Mouse (Mus musculus): Measurements from ENCODE around the gene Rhot1. TPM values are rescaled to one million over a fixed set of nuclear protein-coding genes. Genes with fewer than 3 reads are reported as not detected.
"Not testable (repeated sequence)": the region's sequence is repeated elsewhere in the genome, so short reads cannot be mapped to it uniquely, and the experiment has no call there.

The Rhot1 gene
- polyA plus RNA-seq, 1 experiment from 2014 or later: 87.7 TPM

- WGBS: 41% methylated on average over 5 of the region's 5 CpGs
- H3K27me3 ChIP-seq (ENCODE audit: control insufficient read depth, insufficient read depth, low read length): no peaks in the 10 kb centered on the region
- H3K9me3 ChIP-seq (ENCODE audit: control insufficient read depth, low read length): no peaks in the 10 kb centered on the region
- H3K4me3 ChIP-seq (ENCODE audit: low read depth, low read length): no peak overlapping the region
- no peak overlapping the region for H3K9ac ChIP-seq (replicated peaks; ENCODE audit: low read depth, low read length)
- H3K4me2 ChIP-seq (ENCODE audit: low read depth, low read length): no peak overlapping the region
- peaks cover 2% of the 10 kb centered on the region for H3K4me1 ChIP-seq (ENCODE audit: control insufficient read depth, insufficient read depth, low read length)
- ATAC-seq (ENCODE audit: low read depth): no peak
- H3K27ac ChIP-seq (ENCODE audit: low read depth, low read length): no peak overlapping the region
- H3K36me3 ChIP-seq (ENCODE audit: control insufficient read depth, insufficient read depth, low read length): no peaks in the 10 kb centered on the region
These were observed 3.9 kb upstream of the Rhot1 start for GRCm38 (mm10) chr11:80204941-80205340.

- H3K9me3 ChIP-seq (ENCODE audit: control insufficient read depth, low read length): no peaks in the 10 kb centered on the region
- no peak overlapping the region for H3K9ac ChIP-seq (replicated peaks; ENCODE audit: low read depth, low read length)
- H3K4me2 ChIP-seq (ENCODE audit: low read depth, low read length): no peak overlapping the region
- H3K27ac ChIP-seq (ENCODE audit: low read depth, low read length): no peak overlapping the region
- peaks cover 8% of the 10 kb centered on the region for H3K4me1 ChIP-seq (ENCODE audit: control insufficient read depth, insufficient read depth, low read length)
- no peak overlapping the region for H3K4me3 ChIP-seq (ENCODE audit: low read depth, low read length)
- no peaks in the 10 kb centered on the region for H3K27me3 ChIP-seq (ENCODE audit: control insufficient read depth, insufficient read depth, low read length)
- H3K36me3 ChIP-seq (ENCODE audit: control insufficient read depth, insufficient read depth, low read length): no peaks in the 10 kb centered on the region
- ATAC-seq (ENCODE audit: low read depth): peak; percentile 35; the same call in 1 of the 2 replicates
- WGBS: 40% methylated on average over 7 of the region's 7 CpGs
These were observed 357 bp upstream of the Rhot1 start for GRCm38 (mm10) chr11:80208465-80208859.

- 58% methylated on average over 6 of the region's 6 CpGs for WGBS
These were observed 1.5 kb downstream of the Rhot1 start for GRCm38 (mm10) chr11:80210321-80210720.

GRCm38 (mm10) chr11:80212282-80212681 is 3.5 kb downstream of the Rhot1 start:
- Histone ChIP-seq H3K9me3 (ENCODE audit: control insufficient read depth, low read length) (no peaks in the 10 kb centered on the region), H3K4me3 (ENCODE audit: low read depth, low read length) (no peak overlapping the region), H3K27me3 (ENCODE audit: control insufficient read depth, insufficient read depth, low read length) (no peaks in the 10 kb centered on the region), H3K27ac (ENCODE audit: low read depth, low read length) (no peak overlapping the region), H3K9ac (replicated peaks; ENCODE audit: low read depth, low read length) (no peak overlapping the region), H3K36me3 (ENCODE audit: control insufficient read depth, insufficient read depth, low read length) (0 out of 2 replicates have a peak, but pooled peaks cover 4% of the 10 kb centered on the region), H3K4me2 (ENCODE audit: low read depth, low read length) (no peak overlapping the region), H3K4me1 (ENCODE audit: control insufficient read depth, insufficient read depth, low read length) (peaks cover 8% of the 10 kb centered on the region)
- no peak for ATAC-seq (ENCODE audit: low read depth)
- 96% methylated on average over 2 of the region's 2 CpGs for WGBS

More at GRCm38 (mm10) chr11:80210321-80210720, 1.5 kb downstream of the Rhot1 start:
- no peaks in the 10 kb centered on the region for H3K27me3 ChIP-seq (ENCODE audit: control insufficient read depth, insufficient read depth, low read length)
- peak overlapping the region; percentile 95; the same call in 1 of the 2 replicates for H3K9ac ChIP-seq (replicated peaks; ENCODE audit: low read depth, low read length)
- no peak overlapping the region for H3K27ac ChIP-seq (ENCODE audit: low read depth, low read length)
- H3K4me2 ChIP-seq (ENCODE audit: low read depth, low read length): peak overlapping the region; percentile 65
- peak overlapping the region; percentile 97; the same call in 1 of the 2 replicates for H3K4me3 ChIP-seq (ENCODE audit: low read depth, low read length)
- H3K36me3 ChIP-seq (ENCODE audit: control insufficient read depth, insufficient read depth, low read length): 0 out of 2 replicates have a peak, but pooled peaks cover 4% of the 10 kb centered on the region
- H3K4me1 ChIP-seq (ENCODE audit: control insufficient read depth, insufficient read depth, low read length): peaks cover 8% of the 10 kb centered on the region
- no peaks in the 10 kb centered on the region for H3K9me3 ChIP-seq (ENCODE audit: control insufficient read depth, low read length)
- ATAC-seq (ENCODE audit: low read depth): no peak

GRCm38 (mm10) chr11:80215291-80215690 is 6.5 kb downstream of the Rhot1 start:
- no peaks in the 10 kb centered on the region for H3K27me3 ChIP-seq (ENCODE audit: control insufficient read depth, insufficient read depth, low read length)
- H3K4me3 ChIP-seq (ENCODE audit: low read depth, low read length): no peak overlapping the region
- 0 out of 2 replicates have a peak, but pooled peaks cover 4% of the 10 kb centered on the region for H3K36me3 ChIP-seq (ENCODE audit: control insufficient read depth, insufficient read depth, low read length)
- H3K4me1 ChIP-seq (ENCODE audit: control insufficient read depth, insufficient read depth, low read length): peaks cover 3% of the 10 kb centered on the region
- no peak for ATAC-seq (ENCODE audit: low read depth)
- H3K27ac ChIP-seq (ENCODE audit: low read depth, low read length): no peak overlapping the region
- no peaks in the 10 kb centered on the region for H3K9me3 ChIP-seq (ENCODE audit: control insufficient read depth, low read length)
- H3K4me2 ChIP-seq (ENCODE audit: low read depth, low read length): no peak overlapping the region
- H3K9ac ChIP-seq (replicated peaks; ENCODE audit: low read depth, low read length): no peak overlapping the region
- WGBS: 92% methylated on average over 3 of the region's 3 CpGs

GRCm38 (mm10) chr11:80218657-80219293 is 10.0 kb downstream of the Rhot1 start:
- 88% methylated on average over 11 of the region's 11 CpGs for WGBS
- Histone ChIP-seq H3K9me3 (ENCODE audit: control insufficient read depth, low read length) (no peaks in the 10 kb centered on the region), H3K36me3 (ENCODE audit: control insufficient read depth, insufficient read depth, low read length) (peaks cover 8% of the 10 kb centered on the region; the same call in 1 of the 2 replicates), H3K4me2 (ENCODE audit: low read depth, low read length) (no peak overlapping the region), H3K27me3 (ENCODE audit: control insufficient read depth, insufficient read depth, low read length) (no peaks in the 10 kb centered on the region), H3K27ac (ENCODE audit: low read depth, low read length) (no peak overlapping the region), H3K9ac (replicated peaks; ENCODE audit: low read depth, low read length) (no peak overlapping the region), H3K4me3 (ENCODE audit: low read depth, low read length) (no peak overlapping the region), H3K4me1 (ENCODE audit: control insufficient read depth, insufficient read depth, low read length) (no peaks in the 10 kb centered on the region)
- ATAC-seq (ENCODE audit: low read depth): no peak

- H3K4me3 ChIP-seq (ENCODE audit: low read depth, low read length); ATAC-seq (ENCODE audit: low read depth): not testable (repeated sequence)
- 99% methylated on average over 2 of the region's 5 CpGs for WGBS
These were observed 21.2 kb downstream of the Rhot1 start for GRCm38 (mm10) chr11:80230066-80230465.

GRCm38 (mm10) chr11:80237278-80237677 is 28.5 kb downstream of the Rhot1 start:
- H3K36me3 ChIP-seq (ENCODE audit: control insufficient read depth, insufficient read depth, low read length): peaks cover 18% of the 10 kb centered on the region

More at GRCm38 (mm10) chr11:80230066-80230465, 21.2 kb downstream of the Rhot1 start:
- H3K27me3 ChIP-seq (ENCODE audit: control insufficient read depth, insufficient read depth, low read length); H3K9ac ChIP-seq (replicated peaks; ENCODE audit: low read depth, low read length); H3K27ac ChIP-seq (ENCODE audit: low read depth, low read length); H3K4me1 ChIP-seq (ENCODE audit: control insufficient read depth, insufficient read depth, low read length); H3K4me2 ChIP-seq (ENCODE audit: low read depth, low read length); H3K9me3 ChIP-seq (ENCODE audit: control insufficient read depth, low read length): not testable (repeated sequence)
- H3K36me3 ChIP-seq (ENCODE audit: control insufficient read depth, insufficient read depth, low read length): peaks cover 32% of the 10 kb centered on the region

GRCm38 (mm10) chr11:80238306-80238705 is 29.5 kb downstream of the Rhot1 start:
- Histone ChIP-seq H3K36me3 (ENCODE audit: control insufficient read depth, insufficient read depth, low read length) (peaks cover 19% of the 10 kb centered on the region), H3K9ac (replicated peaks; ENCODE audit: low read depth, low read length) (no peak overlapping the region), H3K9me3 (ENCODE audit: control insufficient read depth, low read length) (no peaks in the 10 kb centered on the region), H3K4me3 (ENCODE audit: low read depth, low read length) (no peak overlapping the region), H3K27ac (ENCODE audit: low read depth, low read length) (no peak overlapping the region), H3K27me3 (ENCODE audit: control insufficient read depth, insufficient read depth, low read length) (no peaks in the 10 kb centered on the region), H3K4me2 (ENCODE audit: low read depth, low read length) (no peak overlapping the region), H3K4me1 (ENCODE audit: control insufficient read depth, insufficient read depth, low read length) (no peaks in the 10 kb centered on the region)
- no peak for ATAC-seq (ENCODE audit: low read depth)
- 90% methylated on average over 4 of the region's 4 CpGs for WGBS

More at GRCm38 (mm10) chr11:80237278-80237677, 28.5 kb downstream of the Rhot1 start:
- Histone ChIP-seq H3K4me3 (ENCODE audit: low read depth, low read length) (no peak overlapping the region), H3K27ac (ENCODE audit: low read depth, low read length) (no peak overlapping the region), H3K9ac (replicated peaks; ENCODE audit: low read depth, low read length) (no peak overlapping the region), H3K4me1 (ENCODE audit: control insufficient read depth, insufficient read depth, low read length) (no peaks in the 10 kb centered on the region), H3K9me3 (ENCODE audit: control insufficient read depth, low read length) (no peaks in the 10 kb centered on the region), H3K27me3 (ENCODE audit: control insufficient read depth, insufficient read depth, low read length) (no peaks in the 10 kb centered on the region), H3K4me2 (ENCODE audit: low read depth, low read length) (no peak overlapping the region)
- no peak for ATAC-seq (ENCODE audit: low read depth)
- 91% methylated on average over 3 of the region's 3 CpGs for WGBS
